Mouse (Mus musculus) bone marrow, adult 2 months (tissue): Measurements from ENCODE around the gene Elmo1.

Experiments
- CTCF ChIP-seq: fragments of 200-500 bp; IDR thresholded peaks from 2 replicates; pipeline ENCODE4 v1.5.1; 2011; ENCODE audit warnings: low read length, control low read depth; ENCODE audit not compliant: control insufficient read depth, insufficient read depth
- POLR2A ChIP-seq: fragments of 200-500 bp; IDR thresholded peaks from 2 replicates; pipeline ENCODE4 v1.6.1; 2011; ENCODE audit warnings: low read depth, mild to moderate bottlenecking, control low read depth, low read length, borderline replicate concordance; ENCODE audit not compliant: control insufficient read depth

- TF ChIP-seq POLR2A (no peak), CTCF (no peak)
These were observed 509.9 kb downstream of the Elmo1 start for GRCm38 (mm10) chr13:20600246-20600645.
